Mouse (Mus musculus) lung, postnatal 10 days (tissue): ENCODE measurements at regions not wholly inside any gene's neighbourhood (a gene's known extent, or its start where the extent isn't known, plus 50 kb on each side); places are given as distances from the start of the nearest gene placed in this dataset.

Source experiments
- DNase-seq: peaks from one replicate; pipeline ENCODE4 v3.0.0; 2021

GRCm38 (mm10) chr1:90467646-90468045 lies 135.1 kb upstream of the Cops8 start:
- peak; percentile 22 for DNase-seq

- no peak for DNase-seq
Observed at GRCm38 (mm10) chr1:90470996-90471395, 131.8 kb upstream of the Cops8 start.

- no peak for DNase-seq
Observed at GRCm38 (mm10) chr1:90471806-90472205, 131.0 kb upstream of the Cops8 start.

GRCm38 (mm10) chr1:90475060-90475813 lies 127.5 kb upstream of the Cops8 start:
- DNase-seq, result no peak

GRCm38 (mm10) chr1:90476556-90477243 lies 126.1 kb upstream of the Cops8 start:
- DNase-seq, result no peak

GRCm38 (mm10) chr1:90478839-90479238 lies 123.9 kb upstream of the Cops8 start:
- DNase-seq, result no peak

GRCm38 (mm10) chr1:90481247-90481646 lies 121.5 kb upstream of the Cops8 start:
- no peak for DNase-seq

- DNase-seq, result no peak
Observed at GRCm38 (mm10) chr1:90481708-90482107, 121.1 kb upstream of the Cops8 start.

- peak; percentile 68 for DNase-seq
Observed at GRCm38 (mm10) chr1:90486349-90486839, 116.4 kb upstream of the Cops8 start.

GRCm38 (mm10) chr1:90487886-90488285 lies 114.9 kb upstream of the Cops8 start:
- DNase-seq, result no peak

- no peak for DNase-seq
Observed at GRCm38 (mm10) chr1:90488991-90489390, 113.8 kb upstream of the Cops8 start.

- peak; percentile 75 for DNase-seq
Observed at GRCm38 (mm10) chr1:90490335-90490734, 112.4 kb upstream of the Cops8 start.

GRCm38 (mm10) chr1:90493481-90493880 lies 109.3 kb upstream of the Cops8 start:
- DNase-seq, result peak; percentile 12

GRCm38 (mm10) chr1:90495174-90495573 lies 107.6 kb upstream of the Cops8 start:
- peak; percentile 13 for DNase-seq

GRCm38 (mm10) chr1:90497568-90497967 lies 105.2 kb upstream of the Cops8 start:
- peak; percentile 81 for DNase-seq

GRCm38 (mm10) chr1:90501373-90501772 lies 101.4 kb upstream of the Cops8 start:
- DNase-seq, result no peak

GRCm38 (mm10) chr1:90502371-90502770 lies 100.4 kb upstream of the Cops8 start:
- DNase-seq, result no peak

GRCm38 (mm10) chr1:90502771-90503540 lies 99.8 kb upstream of the Cops8 start:
- DNase-seq, result no peak

GRCm38 (mm10) chr1:90504583-90505080 lies 98.1 kb upstream of the Cops8 start:
- DNase-seq, result peak; percentile 26

- DNase-seq, result no peak
Observed at GRCm38 (mm10) chr1:90505599-90505998, 97.2 kb upstream of the Cops8 start.

GRCm38 (mm10) chr1:90506582-90506981 lies 96.2 kb upstream of the Cops8 start:
- no peak for DNase-seq

GRCm38 (mm10) chr1:90509371-90509770 lies 93.4 kb upstream of the Cops8 start:
- no peak for DNase-seq

- no peak for DNase-seq
Observed at GRCm38 (mm10) chr1:90513442-90514070, 89.2 kb upstream of the Cops8 start.
